Mouse (Mus musculus) forebrain, embryonic 12.5 days (tissue): ENCODE results near the gene Cdkl3. TPM values are rescaled to one million over a fixed set of nuclear protein-coding genes. Genes with fewer than 3 reads are reported as not detected.
"Not testable (repeated sequence)": the region's sequence is repeated elsewhere in the genome, so short reads cannot be mapped to it uniquely, and the experiment has no call there.

ENCODE experiments used
- ATAC-seq: fragments of 200-750 bp; cut with Nextera tagmentation; 2 replicates; pipeline ENCODE4 v1.8.0; 2017; ENCODE audit warnings: moderate TSS enrichment; ENCODE audit not compliant: low FRiP score
- H3K27ac ChIP-seq: fragments of 300-500 bp; sonication (generic); 2 replicates; pipeline ENCODE4 v1.5.1; 2016; ENCODE audit warnings: mild to moderate bottlenecking
- H3K27me3 ChIP-seq: fragments of 300-500 bp; sonication (generic); 2 replicates; pipeline ENCODE4 v1.6.1; 2016; ENCODE audit warnings: mild to moderate bottlenecking
- H3K36me3 ChIP-seq: fragments of 300-500 bp; sonication (generic); replicated peaks from 2 replicates; pipeline ENCODE4 v1.6.1; 2016; ENCODE audit warnings: mild to moderate bottlenecking
- H3K4me1 ChIP-seq: fragments of 300-500 bp; sonication (generic); 2 replicates; pipeline ENCODE4 v1.6.1; 2016
- H3K4me2 ChIP-seq: fragments of 300-500 bp; sonication (generic); 2 replicates; pipeline ENCODE4 v1.6.1; 2016; ENCODE audit warnings: mild to moderate bottlenecking, moderate library complexity
- H3K4me3 ChIP-seq: fragments of 300-500 bp; sonication (generic); replicated peaks from 2 replicates; pipeline ENCODE4 v1.5.1; 2016; ENCODE audit warnings: mild to moderate bottlenecking
- H3K9ac ChIP-seq: fragments of 300-500 bp; sonication (generic); 2 replicates; pipeline ENCODE4 v1.6.1; 2016; ENCODE audit warnings: mild to moderate bottlenecking
- H3K9me3 ChIP-seq: fragments of 300-500 bp; sonication (generic); 2 replicates; pipeline ENCODE4 v1.6.1; 2016
- WGBS: fragments of 180-500 bp; shearing (Covaris S2); methylation state at CpG from one replicate; pipeline ENCODE4 v1.1.7; 2016; 5-methylcytosine and 5-hydroxymethylcytosine counted together
- polyA plus RNA-seq: library from polyadenylated mRNA; unstranded; fragments of >200 nt; fragmentation: Nextera tagmentation; extraction: Ambion mirVana; gene quantifications from 2 replicates; pipeline ENCODE4 v1.2.1, GENCODE M21; 2016

Cdkl3 gene
- polyA plus RNA-seq, 1 experiment from 2014 or later: 16.2 TPM

DNA sequence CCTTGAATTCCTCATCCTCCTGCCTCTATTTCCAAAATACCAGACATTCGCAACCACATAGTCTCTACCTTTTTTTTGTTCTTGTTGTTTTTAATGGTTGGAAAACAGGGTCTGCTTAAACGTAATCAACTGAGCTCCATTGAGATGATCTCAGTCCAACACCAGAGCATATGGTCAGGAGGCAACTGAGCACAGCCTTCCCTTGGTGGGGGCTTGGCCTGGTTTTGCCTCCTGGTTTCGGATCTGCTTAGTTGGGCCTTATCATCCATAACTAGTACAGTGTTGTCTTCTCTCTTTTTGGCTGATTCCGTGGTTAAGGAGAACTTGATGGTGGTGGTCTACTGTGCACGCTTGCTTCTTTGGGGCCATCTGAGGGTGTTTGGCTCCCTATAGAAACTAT is 104.8 kb downstream of the Cdkl3 start:
- peaks cover 11% of the 10 kb centered on the region for H3K4me1 ChIP-seq
- no peak overlapping the region for H3K9ac ChIP-seq
- H3K9me3 ChIP-seq: no peaks in the 10 kb centered on the region
- no peak overlapping the region for H3K4me3 ChIP-seq
- 94% methylated on average over 5 of the region's 5 CpGs for WGBS
- no peak overlapping the region for H3K4me2 ChIP-seq
- H3K27ac ChIP-seq: no peak overlapping the region
- no peak for ATAC-seq
- H3K36me3 ChIP-seq: 0 out of 2 replicates have a peak, but pooled peaks cover 5% of the 10 kb centered on the region
- no peaks in the 10 kb centered on the region for H3K27me3 ChIP-seq

GRCm38 (mm10) chr11:52109421-52109820 is 105.4 kb downstream of the Cdkl3 start:
- Histone ChIP-seq H3K4me2 (no peak overlapping the region), H3K9ac (no peak overlapping the region), H3K27ac (no peak overlapping the region), H3K9me3 (no peaks in the 10 kb centered on the region), H3K4me3 (no peak overlapping the region), H3K36me3 (peaks cover 8% of the 10 kb centered on the region), H3K4me1 (peaks cover 11% of the 10 kb centered on the region), H3K27me3 (no peaks in the 10 kb centered on the region)
- ATAC-seq: no peak
- WGBS: 91% methylated on average over 1 of the region's 1 CpGs

GRCm38 (mm10) chr11:52115479-52115878 is 111.5 kb downstream of the Cdkl3 start:
- 92% methylated on average over 3 of the region's 3 CpGs for WGBS
- Histone ChIP-seq H3K9ac (no peak overlapping the region), H3K9me3 (0 out of 2 replicates have a peak, but pooled peaks cover 2% of the 10 kb centered on the region), H3K27me3 (no peaks in the 10 kb centered on the region), H3K27ac (no peak overlapping the region), H3K4me3 (no peak overlapping the region), H3K4me1 (peaks cover 9% of the 10 kb centered on the region), H3K36me3 (peaks cover 62% of the 10 kb centered on the region), H3K4me2 (no peak overlapping the region)
- no peak for ATAC-seq

DNA sequence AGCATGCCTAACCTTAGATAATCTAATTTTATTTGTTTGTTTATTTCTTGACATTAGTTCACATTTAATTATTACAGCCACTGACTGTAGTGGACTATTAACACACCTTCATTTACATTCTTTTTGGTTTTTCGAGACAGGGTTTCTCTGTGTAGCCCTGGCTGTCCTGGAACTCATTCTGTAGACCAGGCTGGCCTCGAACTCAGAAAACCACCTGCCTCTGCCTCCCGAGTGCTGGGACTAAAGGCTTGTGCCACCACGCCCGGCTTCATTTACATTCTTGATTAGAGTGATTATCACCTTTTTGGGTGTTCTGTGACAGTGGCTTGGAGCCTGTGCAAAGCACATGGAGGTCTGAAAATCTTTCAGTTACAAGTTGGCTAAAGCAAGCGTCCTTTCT is 112.1 kb downstream of the Cdkl3 start:
- H3K27me3 ChIP-seq, H3K9ac ChIP-seq, H3K4me1 ChIP-seq, ATAC-seq, H3K9me3 ChIP-seq, H3K27ac ChIP-seq, H3K4me2 ChIP-seq, H3K4me3 ChIP-seq: not testable (repeated sequence)
- peaks cover 66% of the 10 kb centered on the region for H3K36me3 ChIP-seq
- WGBS: 91% methylated on average over 6 of the region's 6 CpGs

GRCm38 (mm10) chr11:52117156-52117555 is 113.1 kb downstream of the Cdkl3 start:
- H3K4me2 ChIP-seq: no peak overlapping the region
- H3K36me3 ChIP-seq: peaks cover 77% of the 10 kb centered on the region
- no peak for ATAC-seq
- WGBS: 94% methylated on average over 7 of the region's 7 CpGs
- no peaks in the 10 kb centered on the region for H3K27me3 ChIP-seq
- no peak overlapping the region for H3K9ac ChIP-seq
- no peak overlapping the region for H3K27ac ChIP-seq
- no peaks in the 10 kb centered on the region for H3K4me1 ChIP-seq
- no peak overlapping the region for H3K4me3 ChIP-seq
- H3K9me3 ChIP-seq: 0 out of 2 replicates have a peak, but pooled peaks cover 2% of the 10 kb centered on the region

DNA sequence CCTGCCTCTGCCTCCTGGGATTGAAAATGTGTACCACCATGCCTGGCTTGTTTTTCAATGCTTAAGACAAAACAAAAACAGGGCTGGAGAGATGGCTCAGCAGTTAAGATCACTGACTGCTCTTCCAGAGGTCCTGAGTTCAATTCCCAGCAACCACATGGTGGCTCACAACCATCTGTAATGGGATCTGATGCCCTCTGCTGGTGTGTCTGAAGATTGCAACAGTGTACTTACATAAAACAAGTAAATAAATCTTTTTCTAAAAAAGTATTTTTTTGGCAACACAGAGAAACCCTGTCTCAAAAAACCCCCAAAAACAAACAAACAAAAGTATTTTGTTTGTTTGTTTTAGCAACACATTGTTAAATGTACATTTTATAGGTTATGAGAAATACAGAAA is 116.4 kb downstream of the Cdkl3 start:
- H3K27ac ChIP-seq, H3K4me2 ChIP-seq, H3K9me3 ChIP-seq, H3K4me3 ChIP-seq, H3K4me1 ChIP-seq, H3K9ac ChIP-seq, ATAC-seq, H3K27me3 ChIP-seq: not testable (repeated sequence)
- H3K36me3 ChIP-seq: peaks cover 90% of the 10 kb centered on the region

DNA sequence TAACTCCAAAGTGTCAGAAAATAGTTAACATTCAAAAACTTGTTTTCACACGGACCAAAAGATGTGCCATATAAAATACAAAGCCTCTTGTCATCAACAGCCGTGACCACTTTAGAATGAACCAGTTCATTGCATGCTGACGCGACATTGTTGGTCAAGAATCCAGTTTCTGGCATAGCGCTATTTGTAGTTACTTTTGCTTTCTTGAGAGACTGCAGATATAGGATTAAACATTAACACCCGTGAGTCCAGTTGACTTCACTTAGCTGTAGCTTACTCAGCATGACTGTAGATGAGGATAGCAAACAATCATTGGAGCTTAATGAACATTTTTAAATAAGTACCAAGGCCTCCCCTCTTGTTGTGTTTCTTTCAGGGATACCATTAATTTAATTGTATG is 118.0 kb downstream of the Cdkl3 start:
- Histone ChIP-seq H3K36me3 (peaks cover 85% of the 10 kb centered on the region), H3K9ac (no peak overlapping the region), H3K4me2 (no peak overlapping the region), H3K4me1 (no peaks in the 10 kb centered on the region), H3K27ac (no peak overlapping the region), H3K27me3 (no peaks in the 10 kb centered on the region), H3K4me3 (no peak overlapping the region), H3K9me3 (0 out of 2 replicates have a peak, but pooled peaks cover 2% of the 10 kb centered on the region)
- ATAC-seq: no peak
- WGBS: 95% methylated on average over 6 of the region's 6 CpGs

DNA sequence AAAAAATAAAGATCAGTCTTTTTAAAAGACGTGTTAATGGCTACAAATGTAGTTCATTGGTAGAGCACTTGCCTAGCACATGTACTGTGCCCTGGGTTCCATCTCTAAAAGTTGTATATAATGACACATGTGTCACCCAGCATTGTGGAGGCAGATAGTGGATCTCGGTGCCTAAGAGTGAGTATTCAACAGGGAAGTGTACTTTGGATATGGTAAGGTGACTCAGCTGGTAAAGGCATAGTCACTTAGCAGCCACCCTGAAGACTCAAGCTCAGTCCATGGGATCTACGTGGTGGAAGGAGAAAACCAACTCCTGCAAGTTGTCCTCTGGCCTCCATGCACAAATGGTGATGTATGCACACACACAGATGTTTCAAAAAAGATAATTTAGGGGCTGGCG is 120.4 kb downstream of the Cdkl3 start:
- H3K27ac ChIP-seq: no peak overlapping the region
- H3K4me3 ChIP-seq: no peak overlapping the region
- no peaks in the 10 kb centered on the region for H3K27me3 ChIP-seq
- 0 out of 2 replicates have a peak, but pooled peaks cover 2% of the 10 kb centered on the region for H3K9me3 ChIP-seq
- no peak for ATAC-seq
- H3K4me1 ChIP-seq: no peaks in the 10 kb centered on the region; the same call in none of the 2 replicates
- 94% methylated on average over 4 of the region's 4 CpGs for WGBS
- peaks cover 68% of the 10 kb centered on the region for H3K36me3 ChIP-seq
- H3K4me2 ChIP-seq: no peak overlapping the region
- H3K9ac ChIP-seq: no peak overlapping the region

DNA sequence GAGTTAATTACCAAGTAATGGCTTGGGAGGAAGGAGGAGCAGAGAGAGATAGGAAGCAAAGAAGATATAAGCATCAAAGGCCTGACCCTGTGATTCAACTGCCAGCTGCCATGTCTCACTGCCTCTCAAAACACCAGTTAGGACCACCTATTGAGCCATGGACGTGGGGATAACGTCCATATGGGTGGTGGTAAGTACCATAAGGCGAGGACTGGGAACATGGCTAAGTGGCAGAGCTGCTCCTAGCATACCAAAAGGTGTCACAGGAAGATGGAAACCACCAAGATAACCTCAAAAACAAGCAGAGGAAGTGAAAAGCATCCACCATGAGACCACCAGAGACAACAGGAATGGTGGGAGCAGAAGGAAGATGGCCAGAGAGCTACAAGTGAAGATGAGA is 123.1 kb downstream of the Cdkl3 start:
- WGBS: 83% methylated on average over 3 of the region's 3 CpGs
- Histone ChIP-seq H3K4me2 (no peak overlapping the region), H3K27ac (no peak overlapping the region), H3K27me3 (no peaks in the 10 kb centered on the region), H3K4me1 (no peaks in the 10 kb centered on the region; the same call in none of the 2 replicates), H3K9me3 (no peaks in the 10 kb centered on the region), H3K36me3 (peaks cover 43% of the 10 kb centered on the region), H3K9ac (no peak overlapping the region), H3K4me3 (no peak overlapping the region)
- ATAC-seq: no peak

DNA sequence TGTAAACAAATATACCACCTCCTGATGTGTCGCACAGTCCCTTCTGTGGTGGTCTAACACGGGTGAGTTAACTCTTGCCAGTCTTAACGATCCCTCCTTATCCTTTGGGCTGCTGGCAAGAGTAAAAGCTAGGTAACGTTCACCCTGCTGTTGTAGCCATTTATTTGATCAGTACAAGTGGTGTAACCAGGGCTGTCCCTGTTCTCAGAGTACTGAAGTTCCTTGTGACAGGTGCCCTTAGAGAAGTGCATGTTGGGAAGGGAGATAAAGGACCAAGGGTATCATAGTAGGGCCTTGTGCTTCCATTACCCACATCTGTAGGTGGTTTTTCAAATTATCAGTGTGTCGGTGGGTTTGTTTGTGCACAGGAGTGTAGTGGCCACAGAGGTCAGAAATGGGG is 123.7 kb downstream of the Cdkl3 start:
- Histone ChIP-seq H3K4me1 (no peaks in the 10 kb centered on the region; the same call in none of the 2 replicates), H3K4me3 (no peak overlapping the region), H3K9ac (no peak overlapping the region), H3K27ac (no peak overlapping the region), H3K4me2 (no peak overlapping the region), H3K27me3 (no peaks in the 10 kb centered on the region), H3K36me3 (peaks cover 37% of the 10 kb centered on the region), H3K9me3 (no peaks in the 10 kb centered on the region)
- 72% methylated on average over 5 of the region's 5 CpGs for WGBS
- no peak for ATAC-seq

- Histone ChIP-seq H3K4me2 (no peak overlapping the region), H3K4me1 (no peaks in the 10 kb centered on the region; the same call in none of the 2 replicates), H3K36me3 (peaks cover 31% of the 10 kb centered on the region), H3K27ac (peak overlapping the region; percentile 42; the same call in 1 of the 2 replicates), H3K4me3 (no peak overlapping the region), H3K27me3 (no peaks in the 10 kb centered on the region), H3K9ac (no peak overlapping the region), H3K9me3 (no peaks in the 10 kb centered on the region)
- WGBS: 68% methylated on average over 5 of the region's 5 CpGs
- no peak for ATAC-seq
Observed at GRCm38 (mm10) chr11:52128316-52129061, 124.5 kb downstream of the Cdkl3 start.

DNA sequence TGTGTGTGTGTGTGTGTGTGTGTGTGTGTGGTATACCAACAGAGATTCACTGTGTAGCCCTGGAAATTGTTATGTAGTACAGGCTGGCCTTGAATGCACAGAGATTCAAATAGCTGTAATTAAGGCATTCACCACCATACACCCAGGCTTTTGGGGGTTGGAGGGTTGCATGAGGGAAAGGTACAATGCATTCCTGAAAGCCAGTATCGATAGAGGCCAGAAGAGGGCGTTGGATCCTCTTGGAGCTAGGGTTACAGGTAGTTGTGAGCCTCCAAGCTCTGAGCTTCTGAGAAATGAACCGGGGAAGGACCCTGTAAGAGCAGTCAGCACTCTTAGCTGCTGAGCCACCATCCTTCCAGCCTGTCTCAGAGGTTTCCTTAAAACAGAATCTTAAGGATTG is 125.2 kb downstream of the Cdkl3 start:
- H3K9me3 ChIP-seq: no peaks in the 10 kb centered on the region
- no peak for ATAC-seq
- no peak overlapping the region for H3K4me2 ChIP-seq
- 0 out of 2 replicates have a peak overlapping the region, but pooled peaks have one; percentile 25 for H3K27ac ChIP-seq
- no peaks in the 10 kb centered on the region for H3K27me3 ChIP-seq
- no peak overlapping the region for H3K9ac ChIP-seq
- H3K4me3 ChIP-seq: no peak overlapping the region
- 22% methylated on average over 3 of the region's 3 CpGs for WGBS
- no peaks in the 10 kb centered on the region; the same call in none of the 2 replicates for H3K4me1 ChIP-seq
- peaks cover 26% of the 10 kb centered on the region for H3K36me3 ChIP-seq
